Mouse (Mus musculus) central nervous system, embryonic 11.5 days (tissue): ENCODE measurements around the gene Gm20869. TPM values are rescaled to one million over a fixed set of nuclear protein-coding genes. Genes with fewer than 3 reads are reported as not detected.

Source experiments
- polyA plus RNA-seq: library from polyadenylated mRNA; depleted of rRNA; stranded (reverse); fragments of >200 nt; gene quantifications from 2 replicates; pipeline ENCODE4 v1.2.3, GENCODE M21; 2012; rRNA removed

Gm20869 gene
- polyA plus RNA-seq, result not detected in 2 replicates

GRCm38 (mm10) chrY:71469149-71469548 lies at the start of gene Gm20869:
Gene Gm20869 (plus strand): TSS chrY:71469449.

Other genes with a start within 250 kb of the Gm20869 start
- gene Gm20870, start 222.6 kb downstream of the Gm20869 start, polyA plus RNA-seq, result not detected in 2 replicates